In the genomic region with DNA sequence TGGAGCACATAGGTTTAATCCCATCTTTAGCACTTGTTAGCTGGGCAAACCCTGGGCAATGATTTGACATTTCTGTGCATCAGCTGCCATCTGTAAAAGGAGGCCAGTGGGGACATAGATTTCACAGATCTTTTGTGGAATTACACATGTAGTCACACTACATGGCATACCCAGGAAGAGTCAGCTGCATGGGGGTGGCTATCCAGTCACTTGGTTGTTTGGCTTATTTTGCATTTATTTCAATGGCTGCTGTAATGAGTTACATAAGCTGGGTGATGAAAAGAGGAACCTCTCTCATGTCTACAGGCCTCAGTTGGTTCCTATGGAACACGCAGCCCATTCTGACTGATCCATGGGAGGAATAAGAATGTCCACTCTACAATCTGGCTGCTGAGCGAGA, we compare ENCODE assay signal across 25 mouse cellular contexts. TPM values are rescaled to one million over a fixed set of nuclear protein-coding genes. Genes with fewer than 3 reads are reported as not detected.
"Had no signal": no experiment of that assay in that cellular context is flagged by ENCODE, and none has a peak within 500 bp of the region (broad histone marks: within the 10 kb centered on the region; RNA-seq: fewer than 3 reads in every experiment).

No protein-coding gene starts in this region.

- H3K27me3 ChIP-seq: neural tube, embryonic 13.5 days; neural tube, embryonic 15.5 days; stomach, embryonic 15.5 days had no signal

- H3K4me1 ChIP-seq: midbrain, embryonic 10.5 days; midbrain, embryonic 12.5 days; neural tube, embryonic 13.5 days; neural tube, embryonic 15.5 days; stomach, embryonic 15.5 days had no signal

- H3K4me2 ChIP-seq: lung, embryonic 14.5 days; midbrain, embryonic 12.5 days; neural tube, embryonic 13.5 days; neural tube, embryonic 15.5 days; stomach, embryonic 15.5 days had no signal

- H3K27ac ChIP-seq: midbrain, embryonic 10.5 days; midbrain, embryonic 12.5 days; neural tube, embryonic 13.5 days; neural tube, embryonic 15.5 days; stomach, embryonic 15.5 days; stomach, postnatal 0 days had no signal

- H3K9me3 ChIP-seq: midbrain, embryonic 10.5 days; midbrain, embryonic 12.5 days; neural tube, embryonic 13.5 days; neural tube, embryonic 15.5 days; stomach, embryonic 15.5 days had no signal

- H3K9ac ChIP-seq: lung, embryonic 14.5 days; midbrain, embryonic 12.5 days; neural tube, embryonic 13.5 days; neural tube, embryonic 15.5 days; stomach, embryonic 15.5 days had no signal

- H3K4me3 ChIP-seq: midbrain, embryonic 10.5 days; midbrain, embryonic 12.5 days; myocyte; neural tube, embryonic 13.5 days; neural tube, embryonic 15.5 days; stomach, embryonic 15.5 days had no signal

- DNase-seq: lung, adult 18-20 months; lung, embryonic 14.5 days; lung, postnatal 10 days; lung, postnatal 4 days; midbrain, embryonic 14.5 days; retina, postnatal 1 day; right cerebral cortex, adult 18-20 months; right cerebral cortex, postnatal 25 days; thymus, adult 2 months; thymus, postnatal 25 days; thymus, postnatal 4 days had no signal

- H3K36me3 ChIP-seq: midbrain, embryonic 10.5 days; midbrain, embryonic 12.5 days; neural tube, embryonic 13.5 days; neural tube, embryonic 15.5 days; stomach, embryonic 15.5 days had no signal

RNA-seq across cellular contexts. Expression of a gene that starts 40.5 kb away (rescaled TPM):
- total RNA-seq: megakaryocyte, adult 5-6 weeks; megakaryocyte-erythroid progenitor cell, adult 5-6 weeks had no signal
- polyA plus RNA-seq: liver, embryonic 16.5 days; lung, embryonic 14.5 days; lung, embryonic 16.5 days; myocyte; neural tube, embryonic 11.5 days; stomach, embryonic 15.5 days; stomach, postnatal 0 days; testis, adult 2 months; urinary bladder, adult 2 months had no signal
